Mouse (Mus musculus) left cerebral cortex, postnatal 10 days (tissue): ENCODE data around the gene Efna3. TPM values are rescaled to one million over a fixed set of nuclear protein-coding genes. Genes with fewer than 3 reads are reported as not detected.
A peak's percentile ranks its signal among the peaks of the same experiment; 100 is the strongest.

ENCODE experiments used
- DNase-seq, 2 experiments: peaks; one replicate each; pipeline ENCODE4 v3.0.0; 2021 to 2022; ENCODE audit warnings: low spot score in 2 of 2, mixed read lengths in 1 of 2; ENCODE audit errors: extremely low spot score in 1 of 2
- intact Hi-C: fragments of 180-260 bp; cut with DNase I; formaldehyde crosslinking; loops from one replicate; pipeline ENCODE4 v1.15.1; 2025
- total RNA-seq, 2 experiments: library from RNA; stranded (reverse); gene quantifications; 2 replicates each; pipeline ENCODE4 v1.2.3; 2021

Gene Efna3
- 10 to 100 TPM; 47.7 to 56.7 TPM for total RNA-seq

GRCm38 (mm10) chr3:89322514-89323165 lies at the start of gene Efna3:
Gene Efna3 (minus strand): TSS chr3:89322965.
- peak; percentile 85 to 88 for DNase-seq
- intact Hi-C loops: no loop called here

- DNase-seq: no peak
- intact Hi-C loops: no loop called here
Observed at GRCm38 (mm10) chr3:89367338-89367737, 44.6 kb upstream of the Efna3 start.

GRCm38 (mm10) chr3:89365486-89366414 lies 43.0 kb upstream of the Efna3 start:
- intact Hi-C loops: no loop called here
- no peak for DNase-seq

- intact Hi-C loops: no loop called here
- no peak for DNase-seq
Observed at GRCm38 (mm10) chr3:89365153-89365485, 42.4 kb upstream of the Efna3 start, which contains the start of gene Dcst1. Gene Dcst1 (minus strand): TSS chr3:89365253.

GRCm38 (mm10) chr3:89364631-89365030 lies 41.9 kb upstream of the Efna3 start:
- DNase-seq: no peak
- intact Hi-C loops: no loop called here

GRCm38 (mm10) chr3:89361675-89362074 lies 38.9 kb upstream of the Efna3 start, which contains the start of gene Dcst2:
Gene Dcst2 (plus strand): TSS chr3:89361975.
- DNase-seq: no peak
- intact Hi-C loops: no loop called here

- DNase-seq: no peak
- intact Hi-C loops: no loop called here
Observed at GRCm38 (mm10) chr3:89360237-89360636, 37.5 kb upstream of the Efna3 start.

- intact Hi-C loops: no loop called here
- no peak for DNase-seq
Observed at GRCm38 (mm10) chr3:89359630-89360029, 36.9 kb upstream of the Efna3 start.

- intact Hi-C loops: no loop called here
- DNase-seq: no peak
Observed at GRCm38 (mm10) chr3:89356029-89356428, 33.3 kb upstream of the Efna3 start.

GRCm38 (mm10) chr3:89355512-89355902 lies 32.7 kb upstream of the Efna3 start:
- no peak for DNase-seq
- intact Hi-C loops: no loop called here

GRCm38 (mm10) chr3:89354816-89355511 lies 32.2 kb upstream of the Efna3 start:
- intact Hi-C loops: loop anchor here (5.0 kb wide), 1 partner anchor 38 kb away; no protein-coding TSS in a partner anchor

GRCm38 (mm10) chr3:89351271-89351670 lies 28.5 kb upstream of the Efna3 start:
- DNase-seq: no peak
- intact Hi-C loops: loop anchor here (5.0 kb wide), 1 partner anchor 34 kb away; no protein-coding TSS in a partner anchor

More at GRCm38 (mm10) chr3:89354816-89355511, 32.2 kb upstream of the Efna3 start:
- peak in 1 of 2 experiments; percentile 88 for DNase-seq

GRCm38 (mm10) chr3:89349869-89350501 lies 27.2 kb upstream of the Efna3 start, which contains the start of gene Adam15:
Gene Adam15 (minus strand): TSS chr3:89349996.
- peak; percentile 76 to 92 for DNase-seq
- intact Hi-C loops: loop anchor here (5.0 to 10.0 kb wide), 3 partner anchors 33 to 425 kb away; partner anchors contain the start of gene Ube2q1

GRCm38 (mm10) chr3:89348911-89349868 lies 26.4 kb upstream of the Efna3 start:
- intact Hi-C loops: loop anchor here (10.0 kb wide), 2 partner anchors 136 to 426 kb away; partner anchors contain the start of gene Ube2q1
- DNase-seq: peak in 1 of 2 experiments; percentile 75

GRCm38 (mm10) chr3:89347916-89348315 lies 25.2 kb upstream of the Efna3 start:
- intact Hi-C loops: loop anchor here (10.0 kb wide), 2 partner anchors 137 to 427 kb away; partner anchors contain the start of gene Ube2q1
- DNase-seq: peak in 1 of 2 experiments; percentile 66

- intact Hi-C loops: loop anchor here (10.0 kb wide), 2 partner anchors 138 to 428 kb away; partner anchors contain the start of gene Ube2q1
- DNase-seq: no peak
Observed at GRCm38 (mm10) chr3:89346815-89347540, 24.2 kb upstream of the Efna3 start.
